Mouse (Mus musculus): ENCODE measurements around the gene C1qtnf6. TPM values are rescaled to one million over a fixed set of nuclear protein-coding genes. Genes with fewer than 3 reads are reported as not detected.

Gene C1qtnf6
- total and polyA plus RNA-seq, 3 experiments, result 14.1 to 20.8 (median 17.0) TPM

- TF ChIP-seq POLR2A (IDR thresholded peaks at IDR 0.05; ENCODE audit: insufficient read depth, low read depth, low read length) (no peak), EP300 (IDR thresholded peaks at IDR 0.05; ENCODE audit: insufficient read depth, low read depth, low read length) (no peak), CTCF (IDR thresholded peaks at IDR 0.05) (no peak)
- 26% methylated on average over 7 of the region's 7 CpGs for WGBS
- no peak for DNase-seq
- Histone ChIP-seq H3K27me3 (ENCODE audit: control insufficient read depth, insufficient read depth, low read length) (no peaks in the 10 kb centered on the region), H3K4me1 (ENCODE audit: control insufficient read depth, insufficient read depth, low read length) (peaks cover 29% of the 10 kb centered on the region), H3K79me2 (replicated peaks; ENCODE audit: control insufficient read depth, insufficient read depth, low read length) (no peaks in the 10 kb centered on the region), H3K9ac (ENCODE audit: low read depth, low read length) (no peak overlapping the region), H3K4me3 (no peak overlapping the region), H3K36me3 (ENCODE audit: control insufficient read depth, insufficient read depth, low read length) (no peaks in the 10 kb centered on the region), H3K27ac (0 out of 2 replicates have a peak overlapping the region, but pooled peaks have one; percentile 20)
- intact Hi-C loops (cut with DNase I), result loop anchor here (5.0 kb wide), 1 partner anchor 341 kb away; no protein-coding TSS in a partner anchor
These were observed 13.0 kb downstream of the C1qtnf6 start for GRCm38 (mm10) chr15:78518221-78518620.

GRCm38 (mm10) chr15:78515759-78516158, 15.5 kb downstream of the C1qtnf6 start:
- H3K27ac ChIP-seq, result no peak overlapping the region
- intact Hi-C loops (cut with DNase I), result loop anchor here (2.0 to 5.0 kb wide), 2 partner anchors 65 to 338 kb away; no protein-coding TSS in a partner anchor
- no peaks in the 10 kb centered on the region for H3K36me3 ChIP-seq (ENCODE audit: control insufficient read depth, insufficient read depth, low read length)
- TF ChIP-seq POLR2A (IDR thresholded peaks at IDR 0.05; ENCODE audit: insufficient read depth, low read depth, low read length) (no peak), EP300 (IDR thresholded peaks at IDR 0.05; ENCODE audit: insufficient read depth, low read depth, low read length) (no peak), CTCF (IDR thresholded peaks at IDR 0.05) (no peak)
- no peak overlapping the region for H3K4me3 ChIP-seq
- H3K27me3 ChIP-seq (ENCODE audit: control insufficient read depth, insufficient read depth, low read length), result no peaks in the 10 kb centered on the region
- H3K9ac ChIP-seq (ENCODE audit: low read depth, low read length), result no peak overlapping the region
- H3K4me1 ChIP-seq (ENCODE audit: control insufficient read depth, insufficient read depth, low read length), result peaks cover 22% of the 10 kb centered on the region
- DNase-seq, result no peak
- 55% methylated on average over 6 of the region's 6 CpGs for WGBS
- H3K79me2 ChIP-seq (replicated peaks; ENCODE audit: control insufficient read depth, insufficient read depth, low read length), result no peaks in the 10 kb centered on the region

GRCm38 (mm10) chr15:78514393-78515146, 16.6 kb downstream of the C1qtnf6 start:
- Histone ChIP-seq H3K4me3 (no peak overlapping the region), H3K36me3 (ENCODE audit: control insufficient read depth, insufficient read depth, low read length) (no peaks in the 10 kb centered on the region), H3K4me1 (ENCODE audit: control insufficient read depth, insufficient read depth, low read length) (peaks cover 11% of the 10 kb centered on the region), H3K79me2 (replicated peaks; ENCODE audit: control insufficient read depth, insufficient read depth, low read length) (no peaks in the 10 kb centered on the region), H3K27me3 (ENCODE audit: control insufficient read depth, insufficient read depth, low read length) (no peaks in the 10 kb centered on the region), H3K9ac (ENCODE audit: low read depth, low read length) (no peak overlapping the region), H3K27ac (no peak overlapping the region; the same call in 1 of the 2 replicates)
- 19% methylated on average over 7 of the region's 7 CpGs for WGBS
- intact Hi-C loops (cut with DNase I), result loop anchor here (1.0 to 5.0 kb wide), 3 partner anchors 18 to 337 kb away; no protein-coding TSS in a partner anchor
- peak; percentile 75 to 85 for DNase-seq
- peak; percentile 88; the same call in 1 of the 2 replicates for TF ChIP-seq EP300 (IDR thresholded peaks at IDR 0.05; ENCODE audit: insufficient read depth, low read depth, low read length)
- TF ChIP-seq POLR2A (IDR thresholded peaks at IDR 0.05; ENCODE audit: insufficient read depth, low read depth, low read length), result no peak
- TF ChIP-seq CTCF (IDR thresholded peaks at IDR 0.05), result peak; percentile 98

GRCm38 (mm10) chr15:78513019-78513418, 18.2 kb downstream of the C1qtnf6 start:
- Histone ChIP-seq H3K79me2 (replicated peaks; ENCODE audit: control insufficient read depth, insufficient read depth, low read length) (no peaks in the 10 kb centered on the region), H3K36me3 (ENCODE audit: control insufficient read depth, insufficient read depth, low read length) (no peaks in the 10 kb centered on the region), H3K9ac (ENCODE audit: low read depth, low read length) (no peak overlapping the region), H3K4me3 (no peak overlapping the region), H3K27me3 (ENCODE audit: control insufficient read depth, insufficient read depth, low read length) (no peaks in the 10 kb centered on the region), H3K4me1 (ENCODE audit: control insufficient read depth, insufficient read depth, low read length) (peaks cover 5% of the 10 kb centered on the region), H3K27ac (no peak overlapping the region)
- 90% methylated on average over 14 of the region's 14 CpGs for WGBS
- no peak for DNase-seq
- intact Hi-C loops (cut with DNase I), result no loop called here
- no peak for TF ChIP-seq CTCF (IDR thresholded peaks at IDR 0.05)
- TF ChIP-seq EP300 (IDR thresholded peaks at IDR 0.05; ENCODE audit: insufficient read depth, low read depth, low read length), result no peak
- TF ChIP-seq POLR2A (IDR thresholded peaks at IDR 0.05; ENCODE audit: insufficient read depth, low read depth, low read length), result no peak

GRCm38 (mm10) chr15:78511951-78512350, 19.3 kb downstream of the C1qtnf6 start:
- intact Hi-C loops (cut with DNase I), result loop anchor here (2.0 kb wide), 1 partner anchor 63 kb away; no protein-coding TSS in a partner anchor
- H3K9ac ChIP-seq (ENCODE audit: low read depth, low read length), result no peak overlapping the region
- 83% methylated on average over 7 of the region's 7 CpGs for WGBS

GRCm38 (mm10) chr15:78510736-78511135, 20.5 kb downstream of the C1qtnf6 start:
- no peaks in the 10 kb centered on the region for H3K27me3 ChIP-seq (ENCODE audit: control insufficient read depth, insufficient read depth, low read length)
- no peak overlapping the region for H3K9ac ChIP-seq (ENCODE audit: low read depth, low read length)
- H3K4me1 ChIP-seq (ENCODE audit: control insufficient read depth, insufficient read depth, low read length), result peaks cover 4% of the 10 kb centered on the region
- no peak overlapping the region for H3K27ac ChIP-seq
- DNase-seq, result no peak
- 80% methylated on average over 6 of the region's 6 CpGs for WGBS
- H3K79me2 ChIP-seq (replicated peaks; ENCODE audit: control insufficient read depth, insufficient read depth, low read length), result no peaks in the 10 kb centered on the region
- TF ChIP-seq EP300 (IDR thresholded peaks at IDR 0.05; ENCODE audit: insufficient read depth, low read depth, low read length) (no peak), CTCF (IDR thresholded peaks at IDR 0.05) (no peak), POLR2A (IDR thresholded peaks at IDR 0.05; ENCODE audit: insufficient read depth, low read depth, low read length) (no peak)
- H3K4me3 ChIP-seq, result no peak overlapping the region
- intact Hi-C loops (cut with DNase I), result loop anchor here (2.0 kb wide), 1 partner anchor 62 kb away; no protein-coding TSS in a partner anchor
- no peaks in the 10 kb centered on the region for H3K36me3 ChIP-seq (ENCODE audit: control insufficient read depth, insufficient read depth, low read length)

More at GRCm38 (mm10) chr15:78511951-78512350, 19.3 kb downstream of the C1qtnf6 start:
- DNase-seq, result no peak
- no peak for TF ChIP-seq EP300 (IDR thresholded peaks at IDR 0.05; ENCODE audit: insufficient read depth, low read depth, low read length)
- TF ChIP-seq CTCF (IDR thresholded peaks at IDR 0.05), result no peak
- no peak for TF ChIP-seq POLR2A (IDR thresholded peaks at IDR 0.05; ENCODE audit: insufficient read depth, low read depth, low read length)
- Histone ChIP-seq H3K27me3 (ENCODE audit: control insufficient read depth, insufficient read depth, low read length) (no peaks in the 10 kb centered on the region), H3K79me2 (replicated peaks; ENCODE audit: control insufficient read depth, insufficient read depth, low read length) (no peaks in the 10 kb centered on the region), H3K36me3 (ENCODE audit: control insufficient read depth, insufficient read depth, low read length) (no peaks in the 10 kb centered on the region), H3K27ac (no peak overlapping the region), H3K4me1 (ENCODE audit: control insufficient read depth, insufficient read depth, low read length) (peaks cover 5% of the 10 kb centered on the region), H3K4me3 (no peak overlapping the region)
